Mouse (Mus musculus) liver, adult 2 months (tissue): ENCODE measurements around the gene Kcne4.

ENCODE experiments used
- CTCF ChIP-seq: fragments of 200-500 bp; IDR thresholded peaks from 2 replicates; pipeline ENCODE4 v1.5.1; 2011; ENCODE audit warnings: low read depth, low read length, control low read depth
- POLR2A ChIP-seq: fragments of 200-500 bp; IDR thresholded peaks from 2 replicates; pipeline ENCODE4 v1.6.1; 2011; ENCODE audit warnings: low read length, control low read depth; ENCODE audit not compliant: insufficient read depth; ENCODE audit errors: extremely low read depth

DNA sequence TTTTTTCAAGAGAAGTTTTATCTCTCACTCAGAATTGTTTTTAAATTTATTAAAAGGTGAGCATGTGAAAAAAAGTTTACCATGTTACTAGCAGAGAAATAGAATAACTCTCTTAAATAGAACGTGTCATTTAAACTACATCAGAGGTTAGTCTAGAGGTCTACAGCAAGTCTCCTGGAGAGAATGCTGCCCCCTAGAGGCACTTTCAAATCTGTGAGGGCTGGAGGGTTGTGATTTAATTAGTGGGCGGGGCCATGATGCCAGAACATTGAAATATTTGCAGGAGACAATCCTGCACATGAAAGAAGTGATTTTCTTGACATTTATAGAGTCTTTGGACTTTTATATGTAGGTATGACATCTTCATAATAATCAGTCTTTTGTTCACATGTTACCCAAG is 29.9 kb downstream of the Kcne4 start:
- TF ChIP-seq CTCF, result no peak
- no peak for TF ChIP-seq POLR2A
